Mouse (Mus musculus) forebrain, embryonic 15.5 days (tissue): Measurements from ENCODE around the gene Btbd9. TPM values are rescaled to one million over a fixed set of nuclear protein-coding genes. Genes with fewer than 3 reads are reported as not detected.
A peak's percentile ranks its signal among the peaks of the same experiment; 100 is the strongest.

Experiments used
- ATAC-seq: fragments of 200-750 bp; cut with Nextera tagmentation; replicated peaks from 2 replicates; pipeline ENCODE4 v1.8.0; 2017; ENCODE audit warnings: mild to moderate bottlenecking, moderate TSS enrichment, moderate library complexity
- H3K27ac ChIP-seq: fragments of 300-500 bp; sonication (generic); replicated peaks from 2 replicates; pipeline ENCODE4 v1.5.1; 2015; ENCODE audit warnings: mild to moderate bottlenecking, inconsistent platforms
- H3K27me3 ChIP-seq: fragments of 300-500 bp; sonication (generic); 2 replicates; pipeline ENCODE4 v1.6.1; 2015; ENCODE audit warnings: inconsistent platforms
- H3K36me3 ChIP-seq: fragments of 300-500 bp; sonication (generic); 2 replicates; pipeline ENCODE4 v1.6.1; 2015; ENCODE audit warnings: mild to moderate bottlenecking, inconsistent platforms
- H3K4me1 ChIP-seq: fragments of 300-500 bp; sonication (generic); 2 replicates; pipeline ENCODE4 v1.6.1; 2015; ENCODE audit warnings: inconsistent platforms
- H3K4me2 ChIP-seq: fragments of 300-500 bp; sonication (generic); replicated peaks from 2 replicates; pipeline ENCODE4 v1.6.1; 2015; ENCODE audit warnings: mild to moderate bottlenecking, inconsistent platforms
- H3K4me3 ChIP-seq: fragments of 300-500 bp; sonication (generic); 2 replicates; pipeline ENCODE4 v1.5.1; 2015; ENCODE audit warnings: mild to moderate bottlenecking, inconsistent platforms
- H3K9ac ChIP-seq: fragments of 300-500 bp; sonication (generic); replicated peaks from 2 replicates; pipeline ENCODE4 v1.6.1; 2015; ENCODE audit warnings: mild to moderate bottlenecking, inconsistent platforms
- H3K9me3 ChIP-seq: fragments of 300-500 bp; sonication (generic); 2 replicates; pipeline ENCODE4 v1.6.1; 2016; ENCODE audit warnings: inconsistent platforms
- WGBS: fragments of 180-500 bp; shearing (Covaris S2); methylation state at CpG from one replicate; pipeline ENCODE4 v1.1.7; 2015; ENCODE audit warnings: mixed read lengths; 5-methylcytosine and 5-hydroxymethylcytosine counted together
- polyA plus RNA-seq: library from polyadenylated mRNA; unstranded; fragments of >200 nt; fragmentation: Nextera tagmentation; extraction: Ambion mirVana; gene quantifications from 2 replicates; pipeline ENCODE4 v1.2.1, GENCODE M21; 2015

Btbd9 gene
- polyA plus RNA-seq, 1 experiment from 2014 or later: 146 TPM

- no peak overlapping the region for H3K4me2 ChIP-seq
- no peaks in the 10 kb centered on the region for H3K27me3 ChIP-seq
- H3K27ac ChIP-seq: no peak overlapping the region
- H3K36me3 ChIP-seq: no peaks in the 10 kb centered on the region
- WGBS: 93% methylated on average over 4 of the region's 4 CpGs
- H3K4me1 ChIP-seq: peaks cover 23% of the 10 kb centered on the region
- H3K9me3 ChIP-seq: no peaks in the 10 kb centered on the region
- no peak for ATAC-seq
- no peak overlapping the region for H3K4me3 ChIP-seq
- no peak overlapping the region for H3K9ac ChIP-seq
These were observed 394.7 kb downstream of the Btbd9 start for GRCm38 (mm10) chr17:30181554-30181953.

GRCm38 (mm10) chr17:30180197-30180596 lies 396.1 kb downstream of the Btbd9 start:
- Histone ChIP-seq H3K27me3 (no peaks in the 10 kb centered on the region), H3K4me1 (peaks cover 23% of the 10 kb centered on the region), H3K9ac (no peak overlapping the region), H3K9me3 (no peaks in the 10 kb centered on the region), H3K4me2 (no peak overlapping the region), H3K36me3 (no peaks in the 10 kb centered on the region), H3K27ac (no peak overlapping the region), H3K4me3 (no peak overlapping the region)
- WGBS: 88% methylated on average over 6 of the region's 6 CpGs
- ATAC-seq: no peak

GRCm38 (mm10) chr17:30178402-30178801 lies 397.9 kb downstream of the Btbd9 start:
- 89% methylated on average over 1 of the region's 1 CpGs for WGBS
- no peak for ATAC-seq

GRCm38 (mm10) chr17:30177435-30177834 lies 398.9 kb downstream of the Btbd9 start:
- Histone ChIP-seq H3K27ac (0 out of 2 replicates have a peak overlapping the region, but pooled peaks have one; percentile 6), H3K27me3 (no peaks in the 10 kb centered on the region), H3K4me2 (no peak overlapping the region), H3K36me3 (no peaks in the 10 kb centered on the region), H3K9ac (no peak overlapping the region), H3K4me1 (peaks cover 20% of the 10 kb centered on the region), H3K9me3 (no peaks in the 10 kb centered on the region), H3K4me3 (no peak overlapping the region)
- no peak for ATAC-seq
- WGBS: 62% methylated on average over 4 of the region's 4 CpGs

More at GRCm38 (mm10) chr17:30178402-30178801, 397.9 kb downstream of the Btbd9 start:
- no peaks in the 10 kb centered on the region for H3K9me3 ChIP-seq
- H3K4me3 ChIP-seq: no peak overlapping the region
- H3K4me1 ChIP-seq: peaks cover 21% of the 10 kb centered on the region
- no peak overlapping the region for H3K9ac ChIP-seq
- no peaks in the 10 kb centered on the region for H3K36me3 ChIP-seq
- no peak overlapping the region for H3K27ac ChIP-seq
- no peak overlapping the region for H3K4me2 ChIP-seq
- no peaks in the 10 kb centered on the region for H3K27me3 ChIP-seq

Other genes with a start within 250 kb of the Btbd9 start
- gene Dnah8, start 47.9 kb upstream of the Btbd9 start, polyA plus RNA-seq: 0.83 and 1.5 TPM in 2 replicates
- 163 and 174 TPM in 2 replicates for gene Glo1, start 50.4 kb upstream of the Btbd9 start, polyA plus RNA-seq